Mouse (Mus musculus): ENCODE results near the gene Btc. TPM values are rescaled to one million over a fixed set of nuclear protein-coding genes. Genes with fewer than 3 reads are reported as not detected.

Btc gene
- total and polyA plus RNA-seq, 3 experiments: 1.9 to 2.2 TPM; not detected in 1

GRCm38 (mm10) chr5:91345681-91346080 is 57.1 kb downstream of the Btc start:
- Histone ChIP-seq H3K27ac (ENCODE audit: control insufficient read depth, low read depth, low read length) (no peak overlapping the region), H3K36me3 (ENCODE audit: control insufficient read depth in 1 of 2, insufficient read depth in 2 of 2, low read length in 2 of 2) (no peaks in the 10 kb centered on the region), H3K9ac (ENCODE audit: control insufficient read depth, low read depth, low read length, poor library complexity, severe bottlenecking) (no peak overlapping the region), H3K27me3 (ENCODE audit: control insufficient read depth in 1 of 2, insufficient read depth in 2 of 2, low read length in 2 of 2) (no peaks in the 10 kb centered on the region; a peak in 3 of 4 replicates), H3K4me3 (ENCODE audit: control insufficient read depth in 1 of 2, insufficient read depth in 1 of 2, low read depth in 2 of 2, low read length in 2 of 2) (no peak overlapping the region), H3K9me3 (replicated peaks; ENCODE audit: insufficient read depth, low read length) (no peaks in the 10 kb centered on the region), H3K4me1 (ENCODE audit: control insufficient read depth in 1 of 2, insufficient read depth in 2 of 2, low read length in 2 of 2) (no peaks in the 10 kb centered on the region), H3K79me2 (ENCODE audit: control insufficient read depth, insufficient read depth, low read length, poor library complexity) (no peaks in the 10 kb centered on the region)
- no peak for DNase-seq (ENCODE audit: low read depth, low spot score)
- TF ChIP-seq RAD21 (IDR thresholded peaks at IDR 0.05; ENCODE audit: low read depth, low read length): no peak
- no peak for TF ChIP-seq TAL1 (IDR thresholded peaks at IDR 0.05; ENCODE audit: low read length)
- TF ChIP-seq GATA1 (IDR thresholded peaks at IDR 0.05; ENCODE audit: low read depth, low read length): no peak
- TF ChIP-seq BHLHE40 (IDR thresholded peaks at IDR 0.05; ENCODE audit: borderline replicate concordance, low read depth, low read length): no peak
- TF ChIP-seq MXI1 (IDR thresholded peaks at IDR 0.05; ENCODE audit: low read depth, low read length): no peak
- TF ChIP-seq RCOR1 (IDR thresholded peaks at IDR 0.05; ENCODE audit: low read depth, low read length): no peak
- no peak for TF ChIP-seq POLR2AphosphoS5 (IDR thresholded peaks at IDR 0.05; ENCODE audit: borderline replicate concordance, low read depth, low read length)
- no peak for TF ChIP-seq MYB (IDR thresholded peaks at IDR 0.05; ENCODE audit: low read depth, low read length)

GRCm38 (mm10) chr5:91345064-91345463 is 57.7 kb downstream of the Btc start:
- Histone ChIP-seq H3K4me1 (ENCODE audit: control insufficient read depth in 1 of 2, insufficient read depth in 2 of 2, low read length in 2 of 2) (no peaks in the 10 kb centered on the region), H3K36me3 (ENCODE audit: control insufficient read depth in 1 of 2, insufficient read depth in 2 of 2, low read length in 2 of 2) (no peaks in the 10 kb centered on the region), H3K9ac (ENCODE audit: control insufficient read depth, low read depth, low read length, poor library complexity, severe bottlenecking) (no peak overlapping the region), H3K27me3 (ENCODE audit: control insufficient read depth in 1 of 2, insufficient read depth in 2 of 2, low read length in 2 of 2) (no peaks in the 10 kb centered on the region; a peak in 2 of 4 replicates), H3K27ac (ENCODE audit: control insufficient read depth, low read depth, low read length) (no peak overlapping the region), H3K4me3 (ENCODE audit: control insufficient read depth in 1 of 2, insufficient read depth in 1 of 2, low read depth in 2 of 2, low read length in 2 of 2) (no peak overlapping the region), H3K9me3 (replicated peaks; ENCODE audit: insufficient read depth, low read length) (no peaks in the 10 kb centered on the region), H3K79me2 (ENCODE audit: control insufficient read depth, insufficient read depth, low read length, poor library complexity) (no peaks in the 10 kb centered on the region)
- no peak for TF ChIP-seq RAD21 (IDR thresholded peaks at IDR 0.05; ENCODE audit: low read depth, low read length)
- TF ChIP-seq ZNF384 (IDR thresholded peaks at IDR 0.05; ENCODE audit: low read depth, low read length): no peak
- TF ChIP-seq TAL1 (IDR thresholded peaks at IDR 0.05; ENCODE audit: low read length): no peak
- no peak for TF ChIP-seq POLR2AphosphoS2 (IDR thresholded peaks at IDR 0.05; ENCODE audit: low read length)
- TF ChIP-seq E2F4 (IDR thresholded peaks at IDR 0.05; ENCODE audit: borderline replicate concordance, low read depth, low read length): no peak
- TF ChIP-seq UBTF (IDR thresholded peaks at IDR 0.05; ENCODE audit: borderline replicate concordance, insufficient read depth, low read depth, low read length): no peak
- DNase-seq (ENCODE audit: low read depth, low spot score): no peak

GRCm38 (mm10) chr5:91341981-91342760 is 60.6 kb downstream of the Btc start:
- no peak for DNase-seq (ENCODE audit: low read depth, low spot score)
- H3K9ac ChIP-seq (ENCODE audit: control insufficient read depth, low read depth, low read length, poor library complexity, severe bottlenecking): no peak overlapping the region
- no peaks in the 10 kb centered on the region for H3K36me3 ChIP-seq (ENCODE audit: control insufficient read depth in 1 of 2, insufficient read depth in 2 of 2, low read length in 2 of 2)
- no peak overlapping the region for H3K27ac ChIP-seq (ENCODE audit: control insufficient read depth, low read depth, low read length)
- H3K4me1 ChIP-seq (ENCODE audit: control insufficient read depth in 1 of 2, insufficient read depth in 2 of 2, low read length in 2 of 2): no peaks in the 10 kb centered on the region
- no peak overlapping the region for H3K4me3 ChIP-seq (ENCODE audit: control insufficient read depth in 1 of 2, insufficient read depth in 1 of 2, low read depth in 2 of 2, low read length in 2 of 2)
- peaks cover 0 to 9% of the 10 kb centered on the region in 2 experiments for H3K27me3 ChIP-seq (ENCODE audit: control insufficient read depth in 1 of 2, insufficient read depth in 2 of 2, low read length in 2 of 2)
- TF ChIP-seq ELF1 (IDR thresholded peaks at IDR 0.05; ENCODE audit: low read depth, low read length): no peak
- TF ChIP-seq GABPA (IDR thresholded peaks at IDR 0.05; ENCODE audit: low read depth, low read length): no peak
- no peak for TF ChIP-seq MYB (IDR thresholded peaks at IDR 0.05; ENCODE audit: low read depth, low read length)
- no peak for TF ChIP-seq ZC3H11A (IDR thresholded peaks at IDR 0.05; ENCODE audit: low read depth, low read length)
- no peak for TF ChIP-seq UBTF (IDR thresholded peaks at IDR 0.05; ENCODE audit: borderline replicate concordance, insufficient read depth, low read depth, low read length)
- no peak for TF ChIP-seq CHD2 (IDR thresholded peaks at IDR 0.05; ENCODE audit: low read length)
- TF ChIP-seq BHLHE40 (IDR thresholded peaks at IDR 0.05; ENCODE audit: borderline replicate concordance, low read depth, low read length): no peak
- no peak for TF ChIP-seq NRF1 (IDR thresholded peaks at IDR 0.05; ENCODE audit: insufficient read depth, low read depth, low read length, poor library complexity, severe bottlenecking)
- TF ChIP-seq HCFC1 (IDR thresholded peaks at IDR 0.05; ENCODE audit: low read depth, low read length): no peak
- no peak for TF ChIP-seq GATA1 (IDR thresholded peaks at IDR 0.05; ENCODE audit: low read depth, low read length)
- TF ChIP-seq SMC3 (IDR thresholded peaks at IDR 0.05; ENCODE audit: low read depth, low read length): no peak
- no peak for TF ChIP-seq POLR2A (IDR thresholded peaks at IDR 0.05; ENCODE audit: control insufficient read depth in 1 of 2, insufficient read depth in 1 of 2, low read depth in 1 of 2, low read length in 2 of 2, poor library complexity in 1 of 2)
- no peak for TF ChIP-seq MXI1 (IDR thresholded peaks at IDR 0.05; ENCODE audit: low read depth, low read length)
- no peak for TF ChIP-seq ZNF384 (IDR thresholded peaks at IDR 0.05; ENCODE audit: low read depth, low read length)
- no peak for TF ChIP-seq CHD1 (IDR thresholded peaks at IDR 0.05; ENCODE audit: low read depth, low read length)
- no peaks in the 10 kb centered on the region for H3K79me2 ChIP-seq (ENCODE audit: control insufficient read depth, insufficient read depth, low read length, poor library complexity)
- no peaks in the 10 kb centered on the region for H3K9me3 ChIP-seq (replicated peaks; ENCODE audit: insufficient read depth, low read length)
